Mouse (Mus musculus) E14TG2a.4 (cell line): ENCODE measurements around the gene Schip1.

Experiments used
- CTCF ChIP-seq: conservative IDR thresholded peaks from 2 replicates; pipeline ENCODE4 v1.5.1; 2014; ENCODE audit warnings: low read length
- NANOG ChIP-seq: IDR thresholded peaks from 2 replicates; pipeline ENCODE4 v1.6.1; 2014; ENCODE audit warnings: borderline replicate concordance, low read length, mixed read lengths
- POU5F1 ChIP-seq: IDR thresholded peaks from 2 replicates; pipeline ENCODE4 v1.6.1; 2014; ENCODE audit warnings: low read length, borderline replicate concordance

DNA sequence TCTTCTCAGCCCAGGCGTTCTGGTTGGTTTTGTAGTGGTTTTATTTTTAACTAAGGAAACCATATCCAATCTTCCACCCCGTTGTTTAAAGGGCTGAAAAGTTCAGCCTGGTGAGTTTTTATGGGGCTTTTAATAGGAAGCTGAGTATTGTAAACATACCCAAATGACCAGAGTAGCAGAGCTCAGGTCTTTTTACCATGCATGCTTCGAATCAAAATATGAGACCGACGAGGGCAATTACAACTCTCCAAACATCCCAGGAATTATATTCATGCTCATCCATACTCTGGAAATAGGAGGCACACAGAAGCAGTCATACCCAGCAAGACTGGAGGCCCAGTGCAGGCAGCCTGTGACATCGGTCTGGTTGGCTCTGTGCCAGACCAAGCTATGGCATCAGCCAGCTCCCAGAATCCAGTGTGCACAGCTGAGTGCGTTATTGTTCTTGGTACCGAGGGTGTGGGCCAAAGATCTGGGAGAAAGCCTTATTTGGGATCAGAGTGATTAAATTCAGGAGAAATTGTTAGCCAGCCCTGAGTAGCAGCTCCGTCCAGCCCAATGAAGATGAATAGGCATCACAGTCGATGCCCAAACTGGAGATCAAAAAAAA is 530.8 kb downstream of the Schip1 start:
- TF ChIP-seq CTCF, result no peak
- TF ChIP-seq POU5F1, result no peak
- no peak for TF ChIP-seq NANOG
